8 mouse cellular contexts compared by ENCODE assay signal in the genomic region with DNA sequence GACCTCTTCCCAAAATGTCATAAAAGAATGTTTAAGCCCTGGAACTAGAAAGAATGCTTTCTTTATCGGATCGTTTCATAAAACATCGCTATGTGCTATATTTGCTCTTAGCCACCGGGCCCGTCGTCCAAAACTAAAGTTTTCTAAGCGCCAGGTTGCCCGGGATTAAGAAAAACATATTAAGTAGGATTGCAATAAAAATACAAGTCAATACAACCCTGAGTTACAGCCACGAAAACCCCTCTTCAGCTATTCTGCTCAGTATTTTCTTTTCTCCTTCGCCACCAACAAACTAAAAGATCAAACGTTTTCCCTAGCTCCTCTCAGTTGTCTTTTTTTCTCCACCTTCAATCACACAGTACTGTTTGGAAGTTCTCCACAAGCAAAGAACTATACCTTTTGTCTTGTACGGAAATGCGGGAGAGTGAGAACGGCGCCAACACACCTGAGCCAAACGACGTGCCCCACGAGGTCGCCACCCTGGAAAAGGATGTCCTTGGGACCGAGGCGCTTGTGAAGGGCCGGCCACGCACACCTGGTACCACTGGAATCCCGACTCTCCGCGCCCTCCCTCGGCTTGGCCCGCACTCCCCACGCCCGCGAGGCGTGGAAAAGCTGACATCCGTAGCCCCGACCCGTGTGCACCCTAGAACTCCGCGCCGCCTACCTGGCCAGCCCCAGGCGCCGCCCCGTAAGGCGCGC. TPM values are rescaled to one million over a fixed set of nuclear protein-coding genes. Genes with fewer than 3 reads are reported as not detected.
A peak's percentile ranks its signal among the peaks of the same experiment; 100 is the strongest.
DNase-seq lines count a peak whose midpoint lies in the region; ATAC-seq and TF ChIP-seq lines count a peak whose summit lies in the region.

No protein-coding gene starts in this region.

- peak overlapping the region; percentile 87 for H3K4me3 ChIP-seq in gastrocnemius, adult 2 months
- H3K4me3 ChIP-seq in embryonic facial prominence, embryonic 12.5 days = peak overlapping the region; percentile 60
- peak overlapping the region; percentile 69 for H3K4me3 ChIP-seq in hindbrain, embryonic 16.5 days (ENCODE audit: low read length)
- H3K4me3 ChIP-seq in liver, embryonic 15.5 days (replicated peaks) = peak overlapping the region; percentile 56
- peak overlapping the region; percentile 66 for H3K4me3 ChIP-seq in stomach, embryonic 14.5 days (ENCODE audit: low read depth, low read length)

- no peak for TF ChIP-seq CTCF in gastrocnemius, adult 2 months (IDR thresholded peaks at IDR 0.05)

- peak overlapping the region; percentile 84 for H3K27ac ChIP-seq in gastrocnemius, adult 2 months
- 0 out of 2 replicates have a peak overlapping the region, but pooled peaks have one; percentile 9 for H3K27ac ChIP-seq in embryonic facial prominence, embryonic 12.5 days
- H3K27ac ChIP-seq in hindbrain, embryonic 16.5 days (ENCODE audit: low read depth, low read length) = no peak overlapping the region
- H3K27ac ChIP-seq in liver, embryonic 15.5 days (replicated peaks) = no peak overlapping the region
- H3K27ac ChIP-seq in stomach, embryonic 14.5 days (ENCODE audit: low read length) = peak overlapping the region; percentile 85; the same call in 1 of the 2 replicates

- peak; percentile 31 for DNase-seq in gastrocnemius, adult 2 months
- DNase-seq in gastrocnemius, postnatal 4 days (ENCODE audit: low spot score in 2 of 2) = no peak
- DNase-seq in cerebellum, postnatal 25 days = no peak
- no peak for DNase-seq in layer of hippocampus, adult 18-20 months (ENCODE audit: low spot score in 2 of 2)

- ATAC-seq in embryonic facial prominence, embryonic 12.5 days (ENCODE audit: insufficient number of reproducible peaks, insufficient read depth, low FRiP score, low TSS enrichment) = no peak
- ATAC-seq in hindbrain, embryonic 16.5 days = no peak
- ATAC-seq in liver, embryonic 15.5 days (ENCODE audit: insufficient read depth) = no peak
- ATAC-seq in stomach, embryonic 14.5 days (ENCODE audit: insufficient number of reproducible peaks, insufficient read depth, low FRiP score, low read depth) = peak; percentile 65; the same call in 1 of the 2 replicates

- H3K36me3 ChIP-seq in embryonic facial prominence, embryonic 12.5 days = no peaks in the 10 kb centered on the region
- H3K36me3 ChIP-seq in hindbrain, embryonic 16.5 days (ENCODE audit: control insufficient read depth, insufficient read depth, low read length) = no peaks in the 10 kb centered on the region
- H3K36me3 ChIP-seq in liver, embryonic 15.5 days (replicated peaks) = no peaks in the 10 kb centered on the region
- no peaks in the 10 kb centered on the region for H3K36me3 ChIP-seq in stomach, embryonic 14.5 days (ENCODE audit: control insufficient read depth, insufficient read depth, low read length)

- H3K9me3 ChIP-seq in embryonic facial prominence, embryonic 12.5 days = no peaks in the 10 kb centered on the region
- H3K9me3 ChIP-seq in hindbrain, embryonic 16.5 days (ENCODE audit: control insufficient read depth, low read length) = no peaks in the 10 kb centered on the region
- no peaks in the 10 kb centered on the region for H3K9me3 ChIP-seq in liver, embryonic 15.5 days (replicated peaks)
- no peaks in the 10 kb centered on the region for H3K9me3 ChIP-seq in stomach, embryonic 14.5 days (ENCODE audit: control insufficient read depth, low read depth, low read length)

- peaks cover 14% of the 10 kb centered on the region for H3K4me1 ChIP-seq in embryonic facial prominence, embryonic 12.5 days
- H3K4me1 ChIP-seq in hindbrain, embryonic 16.5 days (ENCODE audit: control insufficient read depth, insufficient read depth, low read depth, low read length) = peaks cover 21% of the 10 kb centered on the region
- H3K4me1 ChIP-seq in liver, embryonic 15.5 days (replicated peaks) = 0 out of 2 replicates have a peak, but pooled peaks cover 6% of the 10 kb centered on the region
- H3K4me1 ChIP-seq in stomach, embryonic 14.5 days (ENCODE audit: control insufficient read depth, insufficient read depth, low read length) = peaks cover 5% of the 10 kb centered on the region

- H3K27me3 ChIP-seq in embryonic facial prominence, embryonic 12.5 days = peaks cover 72% of the 10 kb centered on the region
- H3K27me3 ChIP-seq in hindbrain, embryonic 16.5 days (replicated peaks; ENCODE audit: control insufficient read depth, insufficient read depth, low read length) = peaks cover 38% of the 10 kb centered on the region
- peaks cover 72% of the 10 kb centered on the region for H3K27me3 ChIP-seq in liver, embryonic 15.5 days
- 0 out of 2 replicates have a peak, but pooled peaks cover 14% of the 10 kb centered on the region for H3K27me3 ChIP-seq in stomach, embryonic 14.5 days (ENCODE audit: control insufficient read depth, insufficient read depth, low read length)

- under 1% methylated on average over 42 of the region's 43 CpGs for WGBS in embryonic facial prominence, embryonic 12.5 days
- under 1% methylated on average over 43 of the region's 43 CpGs for WGBS in hindbrain, embryonic 16.5 days
- WGBS in liver, embryonic 15.5 days (ENCODE audit: insufficient replicate concordance) = 2% methylated on average over 43 of the region's 43 CpGs
- 1% methylated on average over 43 of the region's 43 CpGs for WGBS in stomach, embryonic 14.5 days

- peak overlapping the region; percentile 52; the same call in 1 of the 2 replicates for H3K9ac ChIP-seq in embryonic facial prominence, embryonic 12.5 days
- H3K9ac ChIP-seq in hindbrain, embryonic 16.5 days (ENCODE audit: low read depth, low read length) = peak overlapping the region; percentile 64
- no peak overlapping the region for H3K9ac ChIP-seq in liver, embryonic 15.5 days
- H3K9ac ChIP-seq in stomach, embryonic 14.5 days (replicated peaks; ENCODE audit: low read depth, low read length) = peak overlapping the region; percentile 58

- H3K4me2 ChIP-seq in embryonic facial prominence, embryonic 12.5 days (replicated peaks) = peak overlapping the region; percentile 95
- peak overlapping the region; percentile 92 for H3K4me2 ChIP-seq in hindbrain, embryonic 16.5 days (ENCODE audit: low read length)
- H3K4me2 ChIP-seq in liver, embryonic 15.5 days = peak overlapping the region; percentile 64
- peak overlapping the region; percentile 93 for H3K4me2 ChIP-seq in stomach, embryonic 14.5 days (replicated peaks; ENCODE audit: low read depth, low read length)

- intact Hi-C loops in gastrocnemius, adult 2 months (cut with DNase I) = loop anchor here (2.0 kb wide), 1 partner anchor 121 kb away; a partner anchor contains a TSS

RNA-seq across cellular contexts. Expression of a gene that starts 34.0 kb away (rescaled TPM):
- 1 to 10 TPM; 7.3 to 9.5 TPM for total RNA-seq in gastrocnemius, adult 2 months (2021)
- total RNA-seq in gastrocnemius, postnatal 4 days (2021) = 10 to 100 TPM; 15.8 to 16.8 TPM
- polyA plus RNA-seq in embryonic facial prominence, embryonic 12.5 days (2016; fragmentation: Nextera tagmentation; extraction: Ambion mirVana) = 23.9 and 25.8 TPM in 2 replicates
- 28.5 and 30.3 TPM in 2 replicates for polyA plus RNA-seq in hindbrain, embryonic 16.5 days (2015; fragmentation: Nextera tagmentation; extraction: Ambion mirVana)
- 0.35 and 0.41 TPM in 2 replicates for polyA plus RNA-seq in liver, embryonic 15.5 days (2015; fragmentation: Nextera tagmentation; extraction: Ambion mirVana)
- polyA plus RNA-seq in stomach, embryonic 14.5 days (2014; fragmentation: Nextera tagmentation; extraction: Ambion mirVana) = 19.2 and 20.5 TPM in 2 replicates
- total RNA-seq in layer of hippocampus, adult 18-20 months (2021) = 10 to 100 TPM; 84.8 to 87.1 TPM

Comparison
In these comparisons a context has a peak if more than half of its experiments do, and no peak if none do; other contexts are left out.
1. H3K27ac ChIP-seq: peak in gastrocnemius, adult 2 months (single experiment), embryonic facial prominence, embryonic 12.5 days (single experiment) and stomach, embryonic 14.5 days (single experiment); none in hindbrain, embryonic 16.5 days (single experiment) and liver, embryonic 15.5 days (single experiment).
2. RNA of a gene that starts 34.0 kb away (polyA plus RNA-seq): 28.5 to 30.3 TPM in hindbrain, embryonic 16.5 days, 23.9 to 25.8 TPM in embryonic facial prominence, embryonic 12.5 days and 19.2 to 20.5 TPM in stomach, embryonic 14.5 days; 0.35 to 0.41 TPM in liver, embryonic 15.5 days; every median in the first group is over 10 times any median in the second.
3. Peak in every context shown above with its lines, with median percentiles within 50 percentile points of each other: H3K4me3 ChIP-seq and H3K4me2 ChIP-seq.